Mouse (Mus musculus): ENCODE results near the gene Zfp182. TPM values are rescaled to one million over a fixed set of nuclear protein-coding genes. Genes with fewer than 3 reads are reported as not detected.

Gene Zfp182
- total RNA-seq (2014; rRNA removed) (13.1 and 13.6 TPM in 2 replicates), polyA plus RNA-seq (2015; fragmentation: Nextera tagmentation; extraction: Ambion mirVana) (4.3 and 5.0 TPM in 2 replicates)

DNA sequence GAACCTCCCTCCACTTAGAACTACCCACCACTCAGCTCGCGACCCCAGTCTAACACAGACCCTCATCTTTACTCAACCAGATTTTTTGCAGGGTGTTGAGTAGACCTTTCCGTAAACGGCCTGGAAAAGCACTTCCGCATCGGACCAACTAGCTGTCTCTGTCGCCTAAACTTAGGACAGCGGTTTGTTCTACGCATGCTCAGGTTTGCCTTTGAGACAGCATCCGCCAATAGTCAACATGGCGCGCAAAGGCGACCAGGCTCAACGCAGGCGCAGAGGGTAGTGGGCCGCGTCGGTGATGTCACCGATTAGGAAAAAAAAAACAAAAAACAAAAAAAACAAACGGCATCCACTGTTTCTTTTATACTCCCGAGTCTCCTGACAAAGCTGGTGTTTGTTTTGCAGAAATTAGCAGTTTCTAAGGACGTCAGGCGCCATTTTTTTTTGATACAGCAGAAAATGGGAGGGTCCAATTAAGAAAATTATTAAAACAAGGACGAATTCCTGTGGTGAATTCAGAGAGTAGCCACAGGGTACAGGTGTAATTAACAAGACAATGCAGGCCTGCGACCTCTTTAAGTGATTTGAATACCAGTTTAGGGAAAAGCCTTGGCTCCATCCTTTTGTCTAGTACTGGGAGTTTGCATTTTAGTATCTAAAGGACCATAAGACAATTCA lies at the start of gene Zfp182:
Gene Zfp182, minus strand, starts transcription at position 451 of the 678 bp plus-strand sequence.
- TF ChIP-seq CTCF (IDR thresholded peaks at IDR 0.05; ENCODE audit: low read depth) = no peak
- peak within 1 kb of the TSS; percentile 50 for H3K4me2 ChIP-seq (ENCODE audit: low read depth)
- no peaks in the 10 kb centered on the region for H3K4me1 ChIP-seq (ENCODE audit: insufficient read depth)
- peak within 1 kb of the TSS; percentile 56 for H3K9ac ChIP-seq
- H3K27ac ChIP-seq (ENCODE audit: low read depth, low read length) = peak within 1 kb of the TSS; percentile 74
- H3K9me3 ChIP-seq (ENCODE audit: low read length) = no peaks in the 10 kb centered on the region
- DNase-seq = peak; percentile 89
- H3K4me3 ChIP-seq (ENCODE audit: low read depth, low read length) = peak within 1 kb of the TSS; percentile 51
- no peaks in the 10 kb centered on the region for H3K36me3 ChIP-seq (ENCODE audit: insufficient read depth)
- 25% methylated on average over 25 of the region's 25 CpGs for WGBS
- ATAC-seq = peak; percentile 99
- H3K27me3 ChIP-seq (ENCODE audit: insufficient read depth, low read length) = no peaks in the 10 kb centered on the region

GRCm38 (mm10) chrX:21089867-21090239 lies 27.7 kb upstream of the Zfp182 start:
- WGBS = 55% methylated on average over 7 of the region's 7 CpGs
- H3K4me2 ChIP-seq (ENCODE audit: low read depth) = peak overlapping the region; percentile 45
- no peaks in the 10 kb centered on the region for H3K36me3 ChIP-seq (ENCODE audit: insufficient read depth)
- H3K9me3 ChIP-seq (ENCODE audit: low read length) = 0 out of 2 replicates have a peak, but pooled peaks cover 5% of the 10 kb centered on the region
- TF ChIP-seq CTCF (IDR thresholded peaks at IDR 0.05; ENCODE audit: low read depth) = no peak
- DNase-seq (no peak), ATAC-seq (peak; percentile 35)
- peak overlapping the region; percentile 62 for H3K9ac ChIP-seq
- H3K4me1 ChIP-seq (ENCODE audit: insufficient read depth) = no peaks in the 10 kb centered on the region
- no peaks in the 10 kb centered on the region for H3K27me3 ChIP-seq (ENCODE audit: insufficient read depth, low read length)
- H3K4me3 ChIP-seq (ENCODE audit: low read depth, low read length) = peak overlapping the region; percentile 46
- peak overlapping the region; percentile 91 for H3K27ac ChIP-seq (ENCODE audit: low read depth, low read length)

DNA sequence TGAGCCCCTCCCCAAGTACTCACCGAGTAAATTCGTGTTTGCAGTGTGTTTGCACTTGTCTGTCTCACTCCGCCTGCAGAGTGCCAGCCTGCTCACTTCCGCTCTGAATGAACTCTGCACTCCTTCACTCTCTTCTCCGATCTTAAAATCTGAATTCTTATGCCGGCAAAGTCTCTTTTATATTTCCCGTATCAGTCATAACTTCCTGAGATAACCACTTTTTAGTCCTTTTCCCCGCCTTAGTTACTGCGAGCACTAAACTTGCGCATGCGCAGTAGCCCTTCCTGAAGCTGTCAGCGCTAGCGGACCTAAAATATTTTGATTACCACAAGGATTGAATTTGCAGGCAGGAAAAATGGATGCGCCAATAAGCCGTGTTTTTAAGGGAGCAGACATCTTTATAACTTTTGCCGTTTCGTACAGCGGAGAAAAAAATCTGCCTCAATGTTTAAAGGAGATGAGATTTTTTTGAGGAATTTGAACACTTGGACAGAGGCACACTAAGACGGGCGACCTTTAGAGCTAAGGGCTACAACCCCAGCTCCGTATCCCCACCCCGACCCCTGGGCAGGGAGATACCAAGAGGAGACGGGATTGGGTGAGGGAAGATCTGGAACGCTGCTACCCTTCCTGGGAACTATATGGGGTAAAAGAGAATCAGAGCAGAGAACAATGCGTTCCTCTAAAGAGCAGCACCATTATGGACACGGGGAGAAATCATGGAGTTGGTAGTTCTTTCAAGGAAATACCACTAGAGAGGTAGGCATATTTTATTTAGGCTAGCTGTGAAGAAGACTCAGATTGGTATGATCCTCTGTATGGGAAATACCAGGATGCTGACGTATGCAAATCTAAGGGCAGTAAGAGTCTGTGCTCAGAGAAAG lies 27.1 kb upstream of the Zfp182 start, which contains the start of gene Zfp300:
Gene Zfp300, minus strand, starts transcription at position 545 of the 884 bp plus-strand sequence.
- peak within 1 kb of the TSS; percentile 91 for H3K27ac ChIP-seq (ENCODE audit: low read depth, low read length)
- H3K36me3 ChIP-seq (ENCODE audit: insufficient read depth) = no peaks in the 10 kb centered on the region
- 29% methylated on average over 27 of the region's 27 CpGs for WGBS
- peak within 1 kb of the TSS; percentile 45 for H3K4me2 ChIP-seq (ENCODE audit: low read depth)
- H3K4me1 ChIP-seq (ENCODE audit: insufficient read depth) = no peaks in the 10 kb centered on the region
- peak within 1 kb of the TSS; percentile 62 for H3K9ac ChIP-seq
- H3K4me3 ChIP-seq (ENCODE audit: low read depth, low read length) = peak within 1 kb of the TSS; percentile 46
- no peaks in the 10 kb centered on the region for H3K27me3 ChIP-seq (ENCODE audit: insufficient read depth, low read length)
- no peak for TF ChIP-seq CTCF (IDR thresholded peaks at IDR 0.05; ENCODE audit: low read depth)
- DNase-seq (peak; percentile 88), ATAC-seq (peak; percentile 92)
- 0 out of 2 replicates have a peak, but pooled peaks cover 5% of the 10 kb centered on the region for H3K9me3 ChIP-seq (ENCODE audit: low read length)

DNA sequence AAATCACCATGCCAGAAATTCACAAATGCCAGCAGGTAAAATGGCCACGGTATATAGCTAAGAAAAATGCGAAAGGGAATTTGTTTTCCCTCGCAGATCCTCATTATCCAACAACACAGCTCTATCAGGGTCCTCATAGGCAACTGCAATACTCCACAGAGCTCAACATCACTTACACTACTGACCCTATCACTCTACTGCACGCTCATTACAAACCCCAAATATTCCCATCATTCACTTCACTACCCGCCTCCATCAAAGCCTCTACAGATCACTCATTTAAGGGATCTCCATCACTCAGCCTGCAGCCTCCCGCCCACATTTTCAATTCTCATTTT lies 26.5 kb upstream of the Zfp182 start:
- H3K27ac ChIP-seq (ENCODE audit: low read depth, low read length) = peak overlapping the region; percentile 91

DNA sequence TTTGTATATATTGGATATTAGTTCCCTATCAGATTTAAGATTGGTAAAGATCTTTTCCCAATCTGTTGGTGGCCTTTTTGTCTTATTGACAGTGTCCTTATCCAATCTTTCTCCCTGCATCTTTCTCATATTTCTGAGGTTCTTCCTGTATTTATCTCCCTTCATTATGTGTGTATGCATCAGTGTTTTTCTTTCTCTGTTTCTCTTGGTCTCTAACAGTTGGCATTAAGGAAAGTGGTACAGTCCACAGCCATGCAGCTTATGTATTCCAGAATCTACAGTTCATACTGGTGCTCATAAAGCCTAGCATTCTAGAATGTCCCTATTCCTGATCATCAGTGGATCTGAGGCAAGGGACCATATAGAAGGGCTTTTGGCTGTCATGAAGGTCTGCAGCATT lies 6.0 kb upstream of the Zfp182 start, which contains the start of gene Spaca5:
Gene Spaca5, plus strand, starts transcription at position 301 of the 400 bp plus-strand sequence.
- H3K36me3 ChIP-seq (ENCODE audit: insufficient read depth) = no peaks in the 10 kb centered on the region
- no peaks in the 10 kb centered on the region for H3K9me3 ChIP-seq (ENCODE audit: low read length)
- no peaks in the 10 kb centered on the region for H3K4me1 ChIP-seq (ENCODE audit: insufficient read depth)
- H3K4me3 ChIP-seq (ENCODE audit: low read depth, low read length) = no peak within 1 kb of the TSS
- H3K27me3 ChIP-seq (ENCODE audit: insufficient read depth, low read length) = no peaks in the 10 kb centered on the region
- H3K4me2 ChIP-seq (ENCODE audit: low read depth) = no peak within 1 kb of the TSS
- no peak within 1 kb of the TSS for H3K9ac ChIP-seq
- DNase-seq (no peak), ATAC-seq (no peak)
- no peak within 1 kb of the TSS for H3K27ac ChIP-seq (ENCODE audit: low read depth, low read length)
- no peak for TF ChIP-seq CTCF (IDR thresholded peaks at IDR 0.05; ENCODE audit: low read depth)

More for the DNA sequence above, 26.5 kb upstream of the Zfp182 start:
- Histone ChIP-seq H3K4me1 (ENCODE audit: insufficient read depth) (no peaks in the 10 kb centered on the region), H3K4me3 (ENCODE audit: low read depth, low read length) (peak overlapping the region; percentile 46), H3K9ac (peak overlapping the region; percentile 35), H3K36me3 (ENCODE audit: insufficient read depth) (no peaks in the 10 kb centered on the region), H3K4me2 (ENCODE audit: low read depth) (peak overlapping the region; percentile 45), H3K27me3 (ENCODE audit: insufficient read depth, low read length) (no peaks in the 10 kb centered on the region), H3K9me3 (ENCODE audit: low read length) (0 out of 2 replicates have a peak, but pooled peaks cover 5% of the 10 kb centered on the region)
- ATAC-seq = no peak
- no peak for DNase-seq
- WGBS = 30% methylated on average over 6 of the region's 6 CpGs
- no peak for TF ChIP-seq CTCF (IDR thresholded peaks at IDR 0.05; ENCODE audit: low read depth)

DNA sequence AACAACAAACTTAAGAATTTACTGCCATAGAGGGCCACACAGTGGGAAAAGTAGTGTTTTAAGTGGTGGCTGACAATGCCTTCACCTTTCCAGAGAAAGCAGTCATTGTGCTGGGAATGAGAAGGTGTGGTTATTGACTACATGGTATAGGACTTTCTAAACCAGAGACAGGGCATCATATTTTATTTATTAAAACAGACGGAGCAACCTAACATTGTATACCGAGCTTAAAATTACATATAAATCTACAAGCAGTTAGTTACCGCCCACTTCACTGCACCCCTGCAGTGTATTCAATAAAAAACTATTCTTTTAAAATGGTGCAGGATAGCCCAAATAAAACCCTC lies 401 bp upstream of the Zfp182 start:
- H3K4me1 ChIP-seq (ENCODE audit: insufficient read depth) = no peaks in the 10 kb centered on the region
- DNase-seq = no peak
- H3K9me3 ChIP-seq (ENCODE audit: low read length) = no peaks in the 10 kb centered on the region
- no peaks in the 10 kb centered on the region for H3K27me3 ChIP-seq (ENCODE audit: insufficient read depth, low read length)
- no peaks in the 10 kb centered on the region for H3K36me3 ChIP-seq (ENCODE audit: insufficient read depth)
- WGBS = 75% methylated on average over 3 of the region's 3 CpGs
- H3K4me2 ChIP-seq (ENCODE audit: low read depth) = peak overlapping the region; percentile 44
- peak overlapping the region; percentile 51 for H3K4me3 ChIP-seq (ENCODE audit: low read depth, low read length)
- peak; percentile 23; the same call in 1 of the 2 replicates for ATAC-seq
- peak overlapping the region; percentile 74 for H3K27ac ChIP-seq (ENCODE audit: low read depth, low read length)
- H3K9ac ChIP-seq = peak overlapping the region; percentile 36
- TF ChIP-seq CTCF (IDR thresholded peaks at IDR 0.05; ENCODE audit: low read depth) = no peak
